Mouse (Mus musculus) ES-E14 (cell line): ENCODE results near the gene Olfr1055. TPM values are rescaled to one million over a fixed set of nuclear protein-coding genes. Genes with fewer than 3 reads are reported as not detected.
"Not testable (repeated sequence)": the region's sequence is repeated elsewhere in the genome, so short reads cannot be mapped to it uniquely, and the experiment has no call there.

Experiments used
- DNase-seq: peaks from one replicate; pipeline ENCODE4 v3.0.0-alpha.2; 2013; ENCODE audit warnings: low read depth, low spot score
- H3K27ac ChIP-seq: 2 replicates; pipeline ENCODE4 v1.5.1; 2012; ENCODE audit warnings: low read depth, mild to moderate bottlenecking, low read length, moderate library complexity, mixed read lengths; ENCODE audit not compliant: poor library complexity, insufficient read depth, severe bottlenecking
- H3K36me3 ChIP-seq: 2 replicates; pipeline ENCODE4 v1.6.1; 2012; ENCODE audit warnings: mild to moderate bottlenecking, low read length, moderate library complexity, mixed read lengths; ENCODE audit not compliant: control insufficient read depth, poor library complexity, insufficient read depth, severe bottlenecking
- H3K4me1 ChIP-seq, 2 experiments: fragments of 150-350 bp in 1 of 2; sonication (generic) in 1 of 2; 2 replicates each; pipeline ENCODE4 v1.6.1; 2012; ENCODE audit warnings: low read length in 2 of 2, mild to moderate bottlenecking in 1 of 2, mixed read lengths in 1 of 2; ENCODE audit not compliant: control insufficient read depth in 2 of 2, insufficient read depth in 2 of 2, poor library complexity in 1 of 2
- H3K4me3 ChIP-seq, 2 experiments: fragments of 150-350 bp in 1 of 2; sonication (generic) in 1 of 2; 2 replicates each; pipeline ENCODE4 v1.5.1; 2012; ENCODE audit warnings: low read length in 2 of 2, low read depth in 1 of 2, mild to moderate bottlenecking in 1 of 2, mixed read lengths in 1 of 2; ENCODE audit not compliant: insufficient read depth in 1 of 2, poor library complexity in 1 of 2, severe bottlenecking in 1 of 2
- H3K9ac ChIP-seq: 2 replicates; pipeline ENCODE4 v1.6.1; 2012; ENCODE audit warnings: low read depth, mild to moderate bottlenecking, low read length, mixed read lengths; ENCODE audit not compliant: poor library complexity, insufficient read depth, severe bottlenecking
- H3K9me3 ChIP-seq: fragments of 150-350 bp; sonication (generic); 2 replicates; pipeline ENCODE4 v1.6.1; 2012; ENCODE audit warnings: low read depth, mild to moderate bottlenecking, low read length; ENCODE audit not compliant: control insufficient read depth, insufficient read depth
- CHD2 ChIP-seq: IDR thresholded peaks from 2 replicates; pipeline ENCODE4 v1.6.1; 2014; ENCODE audit warnings: mild to moderate bottlenecking, low read depth, low read length, inconsistent platforms
- HCFC1 ChIP-seq: IDR thresholded peaks from 2 replicates; pipeline ENCODE4 v1.6.1; 2012; ENCODE audit warnings: low read length, inconsistent platforms, borderline replicate concordance; ENCODE audit not compliant: insufficient read depth
- MAFK ChIP-seq: IDR thresholded peaks from 2 replicates; pipeline ENCODE4 v1.6.1; 2014; ENCODE audit warnings: mild to moderate bottlenecking, low read depth, low read length, inconsistent platforms; ENCODE audit not compliant: insufficient read depth
- ZC3H11A ChIP-seq: IDR thresholded peaks from 2 replicates; pipeline ENCODE4 v1.6.1; 2012; ENCODE audit warnings: low read depth, mild to moderate bottlenecking, inconsistent platforms, low read length, borderline replicate concordance
- ZNF384 ChIP-seq: IDR thresholded peaks from 2 replicates; pipeline ENCODE4 v1.6.1; 2012; ENCODE audit warnings: low read depth, low read length, inconsistent platforms
- in situ Hi-C, 2 experiments: fragments of 600-800 bp; cut with MboI; formaldehyde crosslinking; loops; one replicate each; pipeline ENCODE4 v1.15.1; 2025; ENCODE audit warnings: low sequenced_read_pairs in 2 of 2, inconsistent platforms in 1 of 2; ENCODE audit not compliant: unreplicated experiment in 2 of 2
- total RNA-seq: library from RNA; depleted of rRNA; stranded (reverse); fragments of 300-350 nt; gene quantifications from 2 replicates; pipeline ENCODE4 v1.2.3, GENCODE M21; 2012; rRNA removed

The Olfr1055 gene
- total RNA-seq, 1 experiment: not detected

DNA sequence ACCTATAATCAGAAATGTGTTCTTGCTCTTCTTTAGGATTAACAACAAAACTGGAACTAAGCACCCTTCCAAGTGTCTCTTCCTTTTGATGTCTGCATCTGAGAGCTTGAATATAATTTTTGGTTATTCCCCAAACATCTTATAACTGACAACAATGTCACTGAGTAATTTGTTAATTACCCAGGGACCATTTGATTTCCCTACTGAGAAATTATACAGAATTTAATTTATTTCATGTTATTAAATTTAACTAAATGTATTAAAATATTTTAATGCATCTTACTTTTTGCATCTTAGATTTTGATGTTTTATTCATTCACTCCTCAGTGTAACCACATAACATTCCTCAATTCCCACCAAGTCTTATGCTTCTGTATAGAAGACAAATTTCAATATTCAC is 12.3 kb upstream of the Olfr1055 start, which contains the start of gene Olfr1056:
Gene Olfr1056, minus strand, starts transcription at position 101 of the 400 bp plus-strand sequence.
- H3K36me3 ChIP-seq: no peaks in the 10 kb centered on the region
- H3K9ac ChIP-seq: no peak within 1 kb of the TSS
- H3K4me3 ChIP-seq: no peak within 1 kb of the TSS
- no peak for DNase-seq
- TF ChIP-seq HCFC1 (no peak), ZC3H11A (no peak), ZNF384 (no peak), CHD2 (no peak), MAFK (no peak)
- in situ Hi-C loops: no loop called here
- H3K4me1 ChIP-seq: peaks cover 0 to 7% of the 10 kb centered on the region in 2 experiments; a peak in 1 of 4 replicates
- H3K27ac ChIP-seq: no peak within 1 kb of the TSS
- H3K9me3 ChIP-seq: no peaks in the 10 kb centered on the region

DNA sequence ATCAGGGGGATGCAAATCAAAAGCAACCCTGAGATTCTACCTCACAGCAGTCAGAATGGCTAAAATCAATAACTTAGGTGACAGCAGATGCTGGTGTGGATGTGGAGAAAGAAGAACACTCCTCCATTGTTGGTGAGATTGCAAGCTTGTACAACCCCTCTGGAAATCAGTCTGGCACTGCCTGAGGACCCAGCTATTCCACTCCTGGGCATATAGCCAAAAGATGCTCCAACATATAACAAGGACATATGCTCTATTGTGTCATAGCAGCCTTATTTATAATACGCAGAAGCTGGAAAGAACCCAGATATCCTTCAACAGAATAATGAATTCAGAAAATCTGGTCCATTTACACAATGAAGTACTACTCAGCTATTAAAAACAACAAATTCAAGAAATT is 1.7 kb upstream of the Olfr1055 start:
- DNase-seq, in situ Hi-C loops, H3K4me3 ChIP-seq: not testable (repeated sequence)

DNA sequence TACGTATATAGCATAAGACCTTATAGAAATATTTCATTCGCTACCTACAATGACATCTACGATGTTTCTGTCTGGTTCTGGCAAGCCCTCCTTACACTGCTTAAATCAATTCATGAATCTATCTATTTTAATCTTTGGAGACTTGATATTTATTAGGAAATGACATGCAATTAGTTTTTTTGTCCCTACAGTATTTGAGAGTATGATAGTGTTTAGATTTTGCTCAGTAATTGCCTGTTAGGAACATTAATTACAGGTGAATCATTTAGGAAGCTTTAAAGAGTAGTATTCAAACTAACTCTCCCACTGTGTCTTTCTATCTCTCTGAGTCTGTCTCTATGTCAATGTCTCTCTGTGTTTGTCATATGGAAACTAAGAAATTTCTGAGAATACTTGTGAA is 14.8 kb downstream of the Olfr1055 start, which contains the start of gene Olfr1054:
Gene Olfr1054, minus strand, starts transcription at position 101 of the 400 bp plus-strand sequence.
- Histone ChIP-seq H3K9ac (no peak within 1 kb of the TSS), H3K36me3 (no peaks in the 10 kb centered on the region), H3K4me1 (no peaks in the 10 kb centered on the region), H3K9me3 (peaks cover 4% of the 10 kb centered on the region; the same call in 1 of the 2 replicates), H3K27ac (no peak within 1 kb of the TSS), H3K4me3 (no peak within 1 kb of the TSS)
- in situ Hi-C loops: no loop called here
- TF ChIP-seq CHD2 (no peak), MAFK (no peak), HCFC1 (no peak), ZC3H11A (no peak), ZNF384 (no peak)
- no peak for DNase-seq

More for the DNA sequence above, 1.7 kb upstream of the Olfr1055 start:
- H3K4me1 ChIP-seq, H3K9me3 ChIP-seq, H3K27ac ChIP-seq, H3K36me3 ChIP-seq, H3K9ac ChIP-seq: not testable (repeated sequence)

DNA sequence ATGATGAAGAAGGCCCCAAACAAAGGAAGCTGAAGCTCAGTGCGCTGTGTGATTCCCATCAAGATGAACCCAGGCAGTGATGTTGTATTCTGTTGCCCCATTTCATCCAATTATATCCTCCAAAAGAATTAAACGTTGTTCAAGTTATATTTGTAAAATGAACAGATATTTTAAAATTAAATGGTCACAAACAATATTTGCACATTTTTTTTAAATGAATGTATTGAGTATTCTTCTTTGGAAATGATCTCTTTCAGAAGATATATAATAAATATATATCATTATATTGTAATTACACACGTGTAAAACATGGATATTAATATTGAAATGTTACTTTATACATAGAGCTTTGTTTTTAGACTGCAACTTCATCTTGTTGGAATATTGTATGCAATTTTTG is 34.9 kb downstream of the Olfr1055 start, which contains the start of gene Olfr1053:
Gene Olfr1053, minus strand, starts transcription at position 101 of the 400 bp plus-strand sequence.
- Histone ChIP-seq H3K36me3 (no peaks in the 10 kb centered on the region), H3K27ac (no peak within 1 kb of the TSS), H3K4me1 (no peaks in the 10 kb centered on the region), H3K4me3 (no peak within 1 kb of the TSS), H3K9ac (no peak within 1 kb of the TSS), H3K9me3 (no peaks in the 10 kb centered on the region)
- no peak for DNase-seq
- in situ Hi-C loops: no loop called here
- TF ChIP-seq CHD2 (no peak), ZC3H11A (no peak), HCFC1 (no peak), ZNF384 (no peak), MAFK (no peak)

Other genes starting within 250 kb of the Olfr1055 start
- gene Olfr1039, start 214.4 kb downstream of the Olfr1055 start, total RNA-seq: not detected in 2 replicates
- not detected in 2 replicates for gene Olfr1040, start 203.6 kb downstream of the Olfr1055 start, total RNA-seq
- not detected in 2 replicates for gene Olfr1042, start 188.4 kb downstream of the Olfr1055 start, total RNA-seq
- not detected in 2 replicates for gene Olfr1043, start 182.8 kb downstream of the Olfr1055 start, total RNA-seq
- gene Olfr1044, start 172.5 kb downstream of the Olfr1055 start, total RNA-seq: not detected in 2 replicates
- gene Olfr52, start 164.6 kb downstream of the Olfr1055 start, total RNA-seq: not detected in 2 replicates
- not detected in 2 replicates for gene Olfr1045, start 147.3 kb downstream of the Olfr1055 start, total RNA-seq
- not detected in 2 replicates for gene Olfr1046, start 131.0 kb downstream of the Olfr1055 start, total RNA-seq
- gene Olfr1047, start 118.9 kb downstream of the Olfr1055 start, total RNA-seq: not detected in 2 replicates
- gene Olfr1048, start 110.0 kb downstream of the Olfr1055 start, total RNA-seq: not detected in 2 replicates
- not detected in 2 replicates for gene Olfr1049, start 92.0 kb downstream of the Olfr1055 start, total RNA-seq
- not detected in 2 replicates for gene Olfr1051, start 71.2 kb downstream of the Olfr1055 start, total RNA-seq
- not detected in 2 replicates for gene Olfr1052, start 57.8 kb downstream of the Olfr1055 start, total RNA-seq
- not detected in 2 replicates for gene Olfr1053, start 35.0 kb downstream of the Olfr1055 start, total RNA-seq
- gene Olfr1054, start 14.9 kb downstream of the Olfr1055 start, total RNA-seq: not detected in 2 replicates
- gene Olfr1056, start 12.2 kb upstream of the Olfr1055 start, total RNA-seq: not detected in 2 replicates
- not detected in 2 replicates for gene Olfr1057, start 28.1 kb upstream of the Olfr1055 start, total RNA-seq
- gene Olfr1058, start 38.3 kb upstream of the Olfr1055 start, total RNA-seq: not detected in 2 replicates
- gene Olfr1061, start 63.8 kb upstream of the Olfr1055 start, total RNA-seq: not detected in 2 replicates
- not detected in 2 replicates for gene Olfr1062, start 76.5 kb upstream of the Olfr1055 start, total RNA-seq
- not detected in 2 replicates for gene Olfr1065, start 100.3 kb upstream of the Olfr1055 start, total RNA-seq
- gene Olfr1066, start 106.0 kb upstream of the Olfr1055 start, total RNA-seq: not detected in 2 replicates
- gene Olfr228, start 137.1 kb upstream of the Olfr1055 start, total RNA-seq: not detected in 2 replicates
- gene Olfr1076, start 158.2 kb upstream of the Olfr1055 start, total RNA-seq: not detected in 2 replicates
- gene Olfr1079, start 192.2 kb upstream of the Olfr1055 start, total RNA-seq: not detected in 2 replicates
- not detected in 2 replicates for gene Olfr1080, start 208.0 kb upstream of the Olfr1055 start, total RNA-seq
- not detected in 2 replicates for gene Olfr1082, start 248.7 kb upstream of the Olfr1055 start, total RNA-seq